Mouse (Mus musculus) lung, embryonic 14.5 days (tissue): ENCODE results near the gene Man2a1. TPM values are rescaled to one million over a fixed set of nuclear protein-coding genes. Genes with fewer than 3 reads are reported as not detected.
A peak's percentile ranks its signal among the peaks of the same experiment; 100 is the strongest.

Source experiments
- ATAC-seq: fragments of 200-750 bp; cut with Nextera tagmentation; 2 replicates; pipeline ENCODE4 v1.8.0; 2017; ENCODE audit warnings: mild to moderate bottlenecking, moderate TSS enrichment, moderate library complexity; ENCODE audit not compliant: insufficient read depth
- DNase-seq: peaks from one replicate; pipeline ENCODE4 v3.0.0-alpha.2; 2015
- H3K27ac ChIP-seq: fragments of 300-500 bp; sonication (generic); 2 replicates; pipeline ENCODE4 v1.5.1; 2014; ENCODE audit warnings: low read depth, mild to moderate bottlenecking, moderate library complexity
- H3K27me3 ChIP-seq: fragments of 300-500 bp; sonication (generic); 2 replicates; pipeline ENCODE4 v1.6.1; 2014; ENCODE audit warnings: low read length, control low read depth; ENCODE audit not compliant: insufficient read depth
- H3K36me3 ChIP-seq: fragments of 300-500 bp; sonication (generic); 2 replicates; pipeline ENCODE4 v1.6.1; 2014; ENCODE audit warnings: control low read depth; ENCODE audit not compliant: insufficient read depth
- H3K4me1 ChIP-seq: fragments of 300-500 bp; sonication (generic); 2 replicates; pipeline ENCODE4 v1.6.1; 2014; ENCODE audit warnings: antibody characterized with exemption, control low read depth; ENCODE audit not compliant: insufficient read depth
- H3K4me2 ChIP-seq: fragments of 300-500 bp; sonication (generic); 2 replicates; pipeline ENCODE4 v1.6.1; 2014; ENCODE audit warnings: mild to moderate bottlenecking
- H3K4me3 ChIP-seq: fragments of 300-500 bp; sonication (generic); 2 replicates; pipeline ENCODE4 v1.5.1; 2014; ENCODE audit warnings: low read depth, low read length
- H3K9ac ChIP-seq: fragments of 300-500 bp; sonication (generic); 2 replicates; pipeline ENCODE4 v1.6.1; 2014
- H3K9me3 ChIP-seq: fragments of 300-500 bp; sonication (generic); 2 replicates; pipeline ENCODE4 v1.6.1; 2016; ENCODE audit warnings: low read depth, low read length, control low read depth
- CTCF ChIP-seq: IDR thresholded peaks from 2 replicates; pipeline ENCODE4 v1.5.1; 2016; ENCODE audit warnings: antibody characterized with exemption, low read depth
- WGBS: fragments of 180-500 bp; shearing (Covaris S2); extraction: QIAGEN DNeasy Blood & Tissue Kit; methylation state at CpG from one replicate; pipeline ENCODE4 v1.1.7; 2014; 5-methylcytosine and 5-hydroxymethylcytosine counted together
- polyA plus RNA-seq: library from polyadenylated mRNA; unstranded; fragments of >200 nt; fragmentation: Nextera tagmentation; extraction: Ambion mirVana; gene quantifications from 2 replicates; pipeline ENCODE4 v1.2.1, GENCODE M21; 2014

The Man2a1 gene
- polyA plus RNA-seq, 1 experiment from 2014 or later = 9.0 TPM

DNA sequence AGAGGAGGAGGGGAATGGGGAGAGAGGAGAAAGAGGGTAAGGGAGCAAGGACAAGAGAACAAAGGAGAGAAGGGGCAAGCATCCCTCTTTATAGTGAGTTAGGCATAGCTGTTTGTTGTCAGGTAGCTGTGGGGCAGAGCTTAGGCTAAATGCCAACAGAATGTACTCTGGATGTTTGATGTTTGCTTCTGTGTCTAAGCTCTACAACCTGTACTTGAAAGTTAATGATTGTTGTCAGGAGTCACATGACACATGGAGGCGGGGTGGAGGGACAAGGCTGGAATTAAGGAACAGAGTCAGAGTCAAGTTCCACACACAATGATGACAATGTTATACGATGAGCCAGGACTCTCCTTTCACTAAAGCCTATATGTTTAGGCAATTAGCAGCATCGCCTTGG, 181.8 kb downstream of the Man2a1 start:
- no peak for TF ChIP-seq CTCF
- no peaks in the 10 kb centered on the region for H3K36me3 ChIP-seq
- ATAC-seq (peak; percentile 62), DNase-seq (peak; percentile 62)
- no peaks in the 10 kb centered on the region for H3K4me1 ChIP-seq
- H3K27me3 ChIP-seq = no peaks in the 10 kb centered on the region
- H3K27ac ChIP-seq = no peak overlapping the region
- WGBS = 73% methylated on average over 3 of the region's 3 CpGs
- no peaks in the 10 kb centered on the region for H3K9me3 ChIP-seq
- no peak overlapping the region for H3K9ac ChIP-seq
- no peak overlapping the region for H3K4me3 ChIP-seq
- H3K4me2 ChIP-seq = no peak overlapping the region

- H3K9ac ChIP-seq = no peak overlapping the region
- no peaks in the 10 kb centered on the region for H3K9me3 ChIP-seq
- no peak overlapping the region for H3K4me3 ChIP-seq
- DNase-seq = no peak
- WGBS = 25% methylated on average over 1 of the region's 1 CpGs
- H3K36me3 ChIP-seq = no peaks in the 10 kb centered on the region
- TF ChIP-seq CTCF = no peak
- no peak overlapping the region for H3K27ac ChIP-seq
- no peaks in the 10 kb centered on the region for H3K4me1 ChIP-seq
- ATAC-seq = no peak
- no peak overlapping the region for H3K4me2 ChIP-seq
- no peaks in the 10 kb centered on the region for H3K27me3 ChIP-seq
Observed at GRCm38 (mm10) chr17:64785961-64786360, 185.4 kb downstream of the Man2a1 start.

- Histone ChIP-seq H3K27me3 (no peaks in the 10 kb centered on the region), H3K4me3 (no peak overlapping the region), H3K36me3 (no peaks in the 10 kb centered on the region), H3K4me2 (no peak overlapping the region), H3K9ac (no peak overlapping the region), H3K9me3 (no peaks in the 10 kb centered on the region), H3K27ac (no peak overlapping the region), H3K4me1 (no peaks in the 10 kb centered on the region)
- DNase-seq (no peak), ATAC-seq (no peak)
- 71% methylated on average over 13 of the region's 13 CpGs for WGBS
- TF ChIP-seq CTCF = no peak
Observed at GRCm38 (mm10) chr17:64788301-64788700, 187.8 kb downstream of the Man2a1 start.

- no peak overlapping the region for H3K9ac ChIP-seq
- no peaks in the 10 kb centered on the region for H3K27me3 ChIP-seq
- no peak for TF ChIP-seq CTCF
- DNase-seq (no peak), ATAC-seq (no peak; the same call in 1 of the 2 replicates)
- WGBS = 23% methylated on average over 3 of the region's 3 CpGs
- H3K4me3 ChIP-seq = no peak overlapping the region
- H3K36me3 ChIP-seq = no peaks in the 10 kb centered on the region
- no peak overlapping the region for H3K4me2 ChIP-seq
- H3K4me1 ChIP-seq = no peaks in the 10 kb centered on the region
- H3K9me3 ChIP-seq = no peaks in the 10 kb centered on the region
- no peak overlapping the region for H3K27ac ChIP-seq
Observed at GRCm38 (mm10) chr17:64789175-64789574, 188.6 kb downstream of the Man2a1 start.

DNA sequence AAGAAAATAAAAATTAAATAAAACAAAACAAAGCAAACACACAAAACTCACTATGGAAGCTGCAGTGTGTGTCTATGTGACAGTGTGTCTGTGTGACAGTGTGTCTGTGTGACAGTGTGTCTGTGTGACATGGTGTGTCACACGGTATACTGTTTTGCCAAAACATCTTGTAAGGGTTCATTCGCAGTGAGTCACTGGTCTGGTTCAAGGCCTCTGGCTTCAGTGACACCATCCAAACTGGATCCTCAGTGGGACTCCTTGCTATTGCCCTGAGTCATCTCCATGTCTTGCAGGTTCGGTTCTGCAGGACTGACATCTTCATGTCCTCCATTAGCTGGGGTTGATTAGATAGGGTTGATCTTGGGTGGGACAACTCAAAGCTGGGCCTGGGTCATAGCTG, 191.5 kb downstream of the Man2a1 start:
- Histone ChIP-seq H3K4me1 (no peaks in the 10 kb centered on the region), H3K9ac (no peak overlapping the region), H3K4me2 (no peak overlapping the region), H3K36me3 (no peaks in the 10 kb centered on the region), H3K27ac (no peak overlapping the region), H3K4me3 (no peak overlapping the region), H3K27me3 (no peaks in the 10 kb centered on the region), H3K9me3 (no peaks in the 10 kb centered on the region)
- no peak for TF ChIP-seq CTCF
- ATAC-seq = no peak
- no peak for DNase-seq
- whole genome bisulfite sequencing = 86% methylated on average over 3 of the region's 3 CpGs

GRCm38 (mm10) chr17:64792623-64793022, 192.1 kb downstream of the Man2a1 start:
- 52% methylated on average over 5 of the region's 5 CpGs for WGBS
- H3K4me3 ChIP-seq = no peak overlapping the region
- no peaks in the 10 kb centered on the region for H3K27me3 ChIP-seq
- H3K36me3 ChIP-seq = no peaks in the 10 kb centered on the region
- no peaks in the 10 kb centered on the region for H3K9me3 ChIP-seq
- ATAC-seq (no peak), DNase-seq (no peak)
- no peaks in the 10 kb centered on the region for H3K4me1 ChIP-seq
- no peak overlapping the region for H3K27ac ChIP-seq
- no peak overlapping the region for H3K4me2 ChIP-seq
- TF ChIP-seq CTCF = no peak
- no peak overlapping the region for H3K9ac ChIP-seq

DNA sequence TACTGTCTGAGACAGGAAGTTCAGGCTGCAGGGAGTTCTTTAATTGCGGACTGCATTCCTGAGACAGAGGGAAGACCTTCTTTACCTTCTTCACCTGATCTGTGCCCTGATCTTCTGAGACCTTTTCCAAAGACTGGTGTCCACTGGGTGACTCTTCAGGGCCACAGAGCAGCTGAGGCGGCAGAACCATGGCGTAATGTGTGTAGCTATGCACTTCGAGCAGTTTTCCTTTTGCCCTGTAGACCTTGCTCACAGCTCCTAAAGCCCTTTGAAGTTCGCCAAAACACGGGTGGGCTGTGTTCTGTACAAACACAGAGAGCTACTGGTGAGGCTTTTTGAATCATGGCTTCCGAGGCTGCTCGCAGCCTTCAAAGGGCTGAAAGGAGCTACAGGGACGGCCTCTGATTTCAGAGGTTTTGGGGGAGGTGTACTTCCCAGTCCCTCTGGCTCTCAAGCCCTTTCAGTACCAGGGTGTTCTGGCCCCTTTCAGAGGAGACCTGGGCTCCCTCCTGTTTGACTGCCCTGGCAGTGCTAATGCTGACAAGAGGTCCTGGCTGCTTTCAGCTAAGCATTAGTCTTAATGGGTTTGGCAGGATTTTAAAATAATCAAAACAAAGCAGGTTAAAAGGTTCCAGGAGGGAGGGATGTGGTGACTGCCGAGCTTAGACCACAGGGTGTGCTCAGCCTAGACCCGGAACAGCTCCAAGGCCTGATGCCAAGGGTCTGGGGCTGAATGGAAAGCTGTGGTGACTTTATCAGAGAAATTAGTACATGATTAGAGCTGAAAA, 201.8 kb downstream of the Man2a1 start:
- no peaks in the 10 kb centered on the region for H3K9me3 ChIP-seq
- H3K4me2 ChIP-seq = no peak overlapping the region
- H3K27me3 ChIP-seq = no peaks in the 10 kb centered on the region
- WGBS = 23% methylated on average over 11 of the region's 11 CpGs
- H3K9ac ChIP-seq = no peak overlapping the region
- no peaks in the 10 kb centered on the region for H3K36me3 ChIP-seq
- DNase-seq (peak; percentile 34), ATAC-seq (peak; percentile 79)
- no peak overlapping the region for H3K4me3 ChIP-seq
- no peak for TF ChIP-seq CTCF
- no peaks in the 10 kb centered on the region for H3K4me1 ChIP-seq
- H3K27ac ChIP-seq = no peak overlapping the region
